Mouse (Mus musculus) monocyte, adult 2 months (primary cell): Measurements from ENCODE around the gene Nos1.
"Not testable (repeated sequence)": the region's sequence is repeated elsewhere in the genome, so short reads cannot be mapped to it uniquely, and the experiment has no call there.

ENCODE experiments used
- DNase-seq, 2 experiments: peaks; one replicate each; pipeline ENCODE4 v3.0.0; 2022; ENCODE audit warnings: low spot score in 2 of 2, low read depth in 1 of 2

Gene Nos1

DNA sequence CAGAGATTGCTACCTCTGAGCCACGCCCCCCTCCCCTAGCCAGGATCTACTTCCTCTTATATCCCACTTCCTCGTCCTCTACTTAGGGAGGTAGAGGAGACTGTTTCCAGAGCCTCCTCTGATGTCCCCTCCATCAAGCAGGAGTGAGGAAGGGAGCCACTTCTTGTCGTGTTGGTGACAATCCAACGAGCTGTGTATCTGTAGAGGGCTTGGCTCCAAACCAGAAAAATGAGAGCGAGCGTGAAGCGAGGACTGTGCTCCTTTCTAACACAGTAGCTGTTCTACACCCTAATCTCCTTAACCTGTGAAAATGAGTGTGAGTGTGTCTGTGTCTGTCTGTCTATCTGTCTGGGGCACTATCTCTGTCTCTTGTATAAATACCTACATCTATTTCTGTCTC lies 58.7 kb downstream of the Nos1 start:
- DNase-seq, result no peak

DNA sequence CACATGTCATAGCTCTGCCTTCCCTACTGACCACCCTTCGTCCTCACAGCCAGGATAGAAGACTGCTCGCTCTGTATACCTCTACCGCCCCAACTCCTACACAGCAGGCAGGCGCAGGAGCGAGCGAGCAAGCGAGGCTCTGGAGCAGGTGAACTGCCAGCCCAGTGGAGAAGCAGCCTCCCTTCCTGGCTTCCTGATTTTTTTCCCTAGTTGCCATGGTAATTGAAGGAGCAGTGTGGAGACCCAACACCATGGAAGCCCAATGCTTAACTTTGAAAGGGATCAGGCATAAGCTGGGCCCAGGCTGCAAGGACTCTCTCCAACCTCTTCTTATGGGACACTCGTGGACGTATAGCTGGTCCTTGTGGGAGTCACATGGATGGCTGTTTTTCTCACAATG lies 59.4 kb downstream of the Nos1 start:
- no peak for DNase-seq

DNA sequence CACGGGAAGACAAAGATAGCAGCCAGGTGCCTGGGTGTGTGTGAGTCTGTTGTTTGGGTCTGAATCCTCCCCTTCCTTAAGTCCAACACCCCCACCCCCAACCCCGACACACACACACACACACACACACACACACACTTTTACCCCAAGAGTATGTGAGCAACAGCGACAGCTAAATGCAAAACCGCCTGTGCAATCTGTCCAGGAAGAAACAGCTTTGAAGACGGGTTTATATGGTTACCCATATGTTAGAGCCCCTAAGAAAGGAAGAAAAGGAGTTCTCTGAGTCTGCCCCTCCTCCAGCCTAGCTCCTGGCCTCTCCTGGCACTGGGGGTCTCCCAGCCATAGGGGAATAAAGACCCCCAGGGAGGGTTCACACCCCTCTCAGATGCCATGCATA lies 60.2 kb downstream of the Nos1 start:
- DNase-seq, result no peak

DNA sequence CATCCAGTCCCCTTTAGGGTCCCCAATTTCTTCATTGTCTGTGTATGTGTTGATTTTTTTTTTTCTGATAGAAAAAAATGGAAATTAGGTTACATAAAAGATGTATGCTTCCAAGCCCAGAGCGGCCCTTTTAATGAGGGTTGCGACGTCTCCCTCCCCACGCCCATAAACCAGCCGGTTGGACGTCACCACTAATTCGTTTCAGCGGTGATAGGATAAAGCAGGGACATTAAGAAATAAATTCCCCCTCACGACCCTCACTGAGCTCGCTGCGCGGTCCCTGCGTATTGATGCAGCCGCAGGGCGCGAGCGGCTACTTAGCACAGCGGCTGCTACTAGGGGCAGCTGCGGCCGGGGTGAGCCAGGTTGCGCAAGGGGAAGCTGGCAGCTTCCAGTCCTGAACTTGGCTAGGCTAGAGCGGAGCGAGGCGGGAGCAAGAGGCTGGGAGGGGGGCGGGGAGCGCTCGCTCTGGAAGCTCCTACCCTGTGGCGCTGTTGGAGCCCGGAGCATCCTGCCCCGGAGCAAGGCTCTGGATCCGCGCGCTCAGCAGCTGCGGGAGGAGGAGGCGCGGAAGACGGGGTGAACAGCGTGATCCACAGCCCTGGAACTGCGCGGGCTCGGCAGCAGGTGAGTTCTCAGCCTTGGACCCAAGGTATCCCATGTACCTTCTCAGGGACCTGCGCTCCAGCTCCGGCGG lies 61.0 kb downstream of the Nos1 start:
- DNase-seq, result no peak

DNA sequence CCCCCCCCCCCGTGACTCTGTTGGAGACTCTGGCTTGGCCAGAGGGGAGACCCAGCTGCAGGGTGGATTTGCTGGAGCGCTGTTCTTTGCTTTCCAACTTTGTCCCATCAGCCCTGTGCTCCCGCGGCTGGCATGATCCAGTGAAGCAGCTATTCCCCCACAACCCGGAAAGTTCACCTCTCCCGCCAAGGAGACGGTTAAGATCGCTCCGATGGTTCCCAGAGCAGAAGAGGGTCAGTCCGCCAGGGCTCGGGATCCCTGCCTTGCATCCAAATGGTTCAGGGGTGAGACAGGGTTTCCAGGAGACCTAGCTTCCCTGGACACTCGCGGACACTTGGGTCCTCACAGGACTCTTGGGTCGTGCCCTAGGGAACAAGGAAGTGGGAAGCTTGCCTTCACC lies 61.9 kb downstream of the Nos1 start:
- DNase-seq, result no peak

- no peak for DNase-seq
Observed at GRCm38 (mm10) chr5:117844611-117845010, 63.8 kb downstream of the Nos1 start.

GRCm38 (mm10) chr5:117850474-117850873 lies 69.6 kb downstream of the Nos1 start:
- no peak for DNase-seq

DNA sequence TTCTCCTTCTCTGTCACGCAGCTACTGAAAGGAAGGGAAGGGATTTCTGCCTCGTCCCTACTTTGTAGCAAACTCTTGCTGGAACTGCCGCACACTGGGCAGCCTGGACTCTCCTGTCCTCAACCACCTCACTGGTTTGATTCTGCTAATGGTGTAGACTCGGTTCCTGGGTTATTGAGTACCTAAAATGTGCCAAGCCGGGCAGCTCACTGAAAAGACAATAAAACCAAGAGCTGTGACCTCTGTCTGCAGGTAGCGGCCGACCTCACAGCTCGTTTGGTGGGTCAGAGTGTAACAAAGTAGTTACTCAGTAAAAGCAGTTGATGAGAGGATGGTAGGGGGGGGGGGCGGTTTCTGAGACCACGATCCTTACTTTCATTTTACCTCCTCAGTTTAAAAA lies 72.9 kb downstream of the Nos1 start:
- no peak for DNase-seq

DNA sequence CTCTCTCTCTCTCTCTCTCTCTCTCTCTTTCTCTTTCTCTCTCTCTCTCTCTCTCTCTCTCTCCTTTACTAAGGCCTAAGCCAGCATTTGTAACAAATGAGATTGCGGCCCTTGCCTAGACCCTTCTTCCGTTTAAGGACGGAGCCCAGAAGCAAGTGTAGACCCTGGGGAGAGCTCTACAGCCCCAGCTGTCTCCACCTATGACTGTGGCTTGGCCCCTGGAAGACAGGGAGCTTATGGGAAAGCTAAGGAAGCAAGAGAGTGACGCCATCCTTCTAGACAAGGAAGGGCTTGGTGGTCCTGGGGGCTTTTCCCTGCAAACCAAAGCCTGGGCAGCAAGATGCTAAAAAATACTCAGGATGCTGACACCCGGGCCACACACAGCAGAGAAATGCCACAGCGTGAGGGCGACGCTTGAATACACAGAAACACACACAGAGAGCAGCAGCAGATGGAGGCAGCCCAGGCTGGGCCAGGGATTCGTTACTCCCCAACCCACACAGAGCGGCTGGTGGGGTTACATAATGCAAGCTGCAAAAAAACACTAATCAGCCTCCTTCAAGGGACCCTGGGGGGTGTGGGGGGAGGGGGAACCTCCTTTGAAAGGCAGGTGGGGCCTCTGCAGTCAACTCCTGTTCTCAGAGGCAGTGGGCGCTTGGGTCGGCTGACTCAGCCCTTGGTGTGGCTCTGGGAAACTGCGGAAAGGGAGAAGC lies 83.9 kb downstream of the Nos1 start:
- no peak for DNase-seq

- no peak for DNase-seq
Observed at GRCm38 (mm10) chr5:117865876-117866275, 85.0 kb downstream of the Nos1 start.

DNA sequence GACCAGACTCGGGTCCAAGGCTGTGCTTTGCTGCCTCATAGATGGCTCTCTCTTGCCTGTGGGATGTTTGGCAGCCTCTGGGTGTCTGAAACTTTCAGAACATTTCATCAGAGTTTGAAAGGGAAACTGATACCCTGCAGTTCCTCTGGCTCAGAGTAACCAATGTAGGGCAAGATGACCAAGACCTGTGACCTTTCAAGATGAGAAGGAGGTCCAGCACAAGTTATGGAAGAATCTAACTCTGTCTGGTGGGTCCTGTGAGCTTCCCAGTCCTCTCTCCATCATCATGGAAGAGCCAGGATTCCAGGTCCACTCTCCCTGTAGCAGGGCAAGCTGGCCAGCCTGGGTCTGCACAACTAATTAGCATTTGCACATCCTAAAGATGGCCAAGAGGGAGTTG lies 90.8 kb downstream of the Nos1 start:
- no peak for DNase-seq

- no peak for DNase-seq
Observed at GRCm38 (mm10) chr5:117873807-117874206, 93.0 kb downstream of the Nos1 start.

DNA sequence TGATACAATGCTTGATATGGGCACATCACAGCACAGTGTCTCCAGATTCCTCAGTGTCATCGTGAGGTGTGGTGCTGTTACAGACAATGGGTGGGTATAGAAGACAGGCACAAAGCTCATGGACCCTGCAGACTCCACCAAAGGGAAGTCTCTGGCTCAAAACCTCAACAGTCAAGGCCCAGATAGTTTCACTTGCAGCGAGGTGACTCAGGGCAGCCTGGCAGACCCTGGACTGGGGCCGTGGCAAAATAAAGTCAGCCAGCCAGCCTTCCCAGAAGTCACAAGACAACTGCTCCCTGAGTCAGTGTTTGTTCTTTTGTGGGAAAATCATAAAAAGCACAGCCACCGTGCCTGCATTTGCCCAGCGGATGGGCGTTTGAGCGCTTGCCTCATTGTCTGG lies 93.4 kb downstream of the Nos1 start:
- no peak for DNase-seq

- no peak for DNase-seq
Observed at GRCm38 (mm10) chr5:117879136-117879535, 98.3 kb downstream of the Nos1 start.

DNA sequence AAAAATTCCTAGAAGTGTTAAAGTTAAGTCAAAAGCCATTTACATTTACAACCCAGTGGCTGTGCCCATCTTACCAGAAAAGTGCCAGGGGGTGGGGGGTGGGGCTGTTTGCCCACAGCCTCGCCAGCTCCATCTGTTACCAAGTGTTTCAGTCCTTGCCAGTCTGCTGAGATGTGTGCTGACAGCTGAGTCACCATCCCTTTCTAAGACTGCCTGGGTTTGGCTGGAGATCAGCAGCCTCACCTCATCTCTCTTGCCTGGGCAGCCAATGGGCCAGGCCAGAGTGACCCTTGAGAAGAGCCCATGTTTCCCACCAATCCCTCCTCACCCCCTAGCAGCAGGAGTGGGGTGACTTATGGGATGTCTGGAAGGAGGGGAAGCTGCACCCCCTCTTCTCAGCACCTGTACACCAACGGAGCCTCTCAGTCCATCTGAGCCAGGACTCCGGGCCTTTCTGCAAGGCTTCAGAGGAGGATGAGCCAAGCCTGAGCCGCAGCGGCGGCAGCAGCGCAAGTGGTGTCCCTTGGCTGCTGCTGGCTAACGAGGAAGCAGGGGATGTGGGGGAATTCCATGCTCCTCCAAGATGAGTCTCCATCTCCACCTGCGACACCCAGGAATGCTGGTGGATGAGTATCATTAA lies 100.2 kb downstream of the Nos1 start:
- DNase-seq, result no peak

DNA sequence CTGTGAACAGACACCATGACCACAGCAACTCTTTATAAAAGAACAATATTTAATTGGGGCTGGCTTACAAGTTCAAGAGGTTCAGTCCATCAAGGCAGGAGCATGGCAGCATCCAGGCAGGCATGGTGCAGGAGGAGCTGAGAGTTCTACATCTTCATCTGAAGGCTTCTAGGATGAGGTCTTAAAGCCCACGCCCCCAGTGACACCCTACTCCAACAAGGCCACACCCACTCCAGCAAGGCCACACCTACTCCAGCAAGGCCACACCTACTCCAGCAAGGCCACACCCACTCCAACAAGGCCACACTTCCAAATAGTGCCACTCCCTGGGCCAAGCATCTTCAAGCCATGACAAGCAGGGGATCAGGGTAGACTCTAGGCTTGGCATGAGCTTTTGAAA lies 101.6 kb downstream of the Nos1 start:
- DNase-seq, result not testable (repeated sequence)

DNA sequence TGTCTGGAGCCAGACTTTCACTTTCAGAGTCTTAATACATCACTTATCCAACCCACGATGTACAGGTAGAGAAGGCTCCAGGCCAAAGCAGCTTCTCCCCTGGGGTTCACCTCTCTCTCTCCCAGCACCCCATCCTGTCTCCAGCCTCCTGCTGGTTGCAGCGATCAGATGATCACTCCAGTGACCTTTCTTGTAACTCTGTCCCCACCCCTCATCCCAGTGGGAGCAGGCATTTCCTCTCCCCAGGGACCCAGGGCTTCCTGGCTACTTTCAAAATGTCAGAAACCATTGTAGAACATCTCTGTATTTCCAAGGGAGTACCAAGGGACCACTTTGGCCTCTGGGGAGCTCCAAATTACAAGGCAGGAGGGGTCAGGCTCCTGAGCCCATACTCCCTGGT lies 104.2 kb downstream of the Nos1 start:
- no peak for DNase-seq

DNA sequence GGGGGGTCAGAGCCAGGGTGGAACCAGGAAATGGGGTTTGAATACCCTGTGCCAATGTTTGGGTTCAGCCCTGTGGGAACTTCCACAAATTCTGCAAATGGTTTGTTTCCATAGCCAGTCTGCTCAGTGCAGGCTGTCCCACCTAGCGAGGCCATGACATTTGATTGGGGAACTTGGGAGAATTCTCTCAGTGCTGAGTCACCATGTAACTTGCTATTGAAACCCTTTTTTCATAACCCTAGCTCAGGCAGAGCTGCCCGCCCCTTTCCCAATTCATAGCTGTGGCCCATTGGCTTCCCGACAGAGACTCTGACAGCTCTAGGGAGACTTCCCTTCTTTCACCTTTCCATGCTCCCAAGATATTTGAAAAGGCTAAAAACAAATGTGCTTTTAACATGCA lies 107.3 kb downstream of the Nos1 start:
- no peak for DNase-seq

GRCm38 (mm10) chr5:117888946-117889345 lies 108.1 kb downstream of the Nos1 start:
- DNase-seq, result no peak

- no peak for DNase-seq
Observed at GRCm38 (mm10) chr5:117889571-117889970, 108.7 kb downstream of the Nos1 start.

DNA sequence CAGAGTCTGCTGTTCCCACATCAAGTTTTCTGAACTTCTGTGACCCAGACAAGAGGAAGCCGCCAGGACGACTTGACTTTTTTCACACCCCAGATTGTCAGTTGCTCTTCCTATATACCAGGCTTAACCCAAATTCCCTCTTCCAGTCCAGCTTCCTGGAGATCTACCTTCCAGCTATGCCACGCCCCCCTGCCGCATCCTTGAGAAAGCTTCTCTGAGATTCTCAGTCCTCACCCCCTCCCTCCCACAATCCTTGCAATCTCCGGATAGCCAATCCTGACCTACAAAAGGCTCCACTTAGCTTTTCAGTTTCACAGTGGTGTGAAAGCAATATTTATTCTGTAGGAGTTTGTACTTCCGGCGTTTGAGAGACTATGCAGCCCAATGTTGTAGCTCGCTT lies 110.0 kb downstream of the Nos1 start:
- no peak for DNase-seq

DNA sequence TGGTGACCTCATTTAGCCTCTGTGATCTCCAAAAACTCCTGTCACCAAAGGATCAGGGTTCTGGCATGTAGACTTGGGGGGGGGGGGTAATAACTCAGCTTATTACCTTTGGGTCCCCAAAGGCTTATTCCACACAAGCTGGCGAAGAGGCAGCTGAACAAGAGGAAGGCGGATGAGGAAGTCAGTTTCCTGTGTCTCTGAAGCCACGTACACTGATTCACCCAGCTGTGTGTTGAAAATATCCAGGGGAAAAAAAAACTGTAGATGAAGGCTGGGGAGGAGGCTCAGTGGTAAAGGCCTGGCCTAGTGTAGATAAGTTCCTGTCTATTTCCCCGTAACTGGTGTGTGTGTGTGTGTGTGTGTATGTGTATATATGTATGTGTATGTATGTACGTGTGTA lies 110.7 kb downstream of the Nos1 start:
- no peak for DNase-seq

- no peak for DNase-seq
Observed at GRCm38 (mm10) chr5:117894050-117894449, 113.2 kb downstream of the Nos1 start.
